Comparison of ENCODE assay signal across 15 mouse cellular contexts in genomic region chr12:29712795-29713721, GRCm38 (mm10).
DNase-seq lines count a peak whose midpoint lies in the region; ATAC-seq and TF ChIP-seq lines count a peak whose summit lies in the region.
"Had no signal": no experiment of that assay in that cellular context is flagged by ENCODE, and none has a peak within 500 bp of the region (broad histone marks: within the 10 kb centered on the region; RNA-seq: fewer than 3 reads in every experiment).

No protein-coding gene starts in this region.

- 87% methylated on average over 14 of the region's 15 CpGs for WGBS in heart, adult 2 months
- 78% methylated on average over 15 of the region's 15 CpGs for WGBS in embryonic facial prominence, embryonic 15.5 days
- 79% methylated on average over 15 of the region's 15 CpGs for WGBS in stomach, postnatal 0 days

- H3K4me1 ChIP-seq in heart, adult 2 months (ENCODE audit: control insufficient read depth, insufficient read depth, low read length): no peaks in the 10 kb centered on the region; the same call in 1 of the 2 replicates
- H3K4me1 ChIP-seq in embryonic facial prominence, embryonic 15.5 days: no peaks in the 10 kb centered on the region
- H3K4me1 ChIP-seq in stomach, postnatal 0 days (replicated peaks; ENCODE audit: control insufficient read depth, insufficient read depth): no peaks in the 10 kb centered on the region
- H3K4me1 ChIP-seq: limb, embryonic 12.5 days; liver, embryonic 15.5 days had no signal

- no peaks in the 10 kb centered on the region for H3K27me3 ChIP-seq in heart, adult 2 months (ENCODE audit: control insufficient read depth, insufficient read depth, low read length)
- H3K27me3 ChIP-seq in embryonic facial prominence, embryonic 15.5 days: no peaks in the 10 kb centered on the region
- no peaks in the 10 kb centered on the region for H3K27me3 ChIP-seq in stomach, postnatal 0 days (ENCODE audit: control insufficient read depth, insufficient read depth, low read length)
- H3K27me3 ChIP-seq: limb, embryonic 12.5 days; liver, embryonic 15.5 days had no signal

- no peaks in the 10 kb centered on the region for H3K79me2 ChIP-seq in heart, adult 2 months (replicated peaks; ENCODE audit: control insufficient read depth, insufficient read depth, low read length)

- H3K9me3 ChIP-seq in embryonic facial prominence, embryonic 15.5 days (replicated peaks): no peaks in the 10 kb centered on the region
- no peaks in the 10 kb centered on the region for H3K9me3 ChIP-seq in stomach, postnatal 0 days (ENCODE audit: control insufficient read depth, low read length)
- H3K9me3 ChIP-seq: limb, embryonic 12.5 days; liver, embryonic 15.5 days had no signal

- no peak for TF ChIP-seq EP300 in heart, adult 2 months (IDR thresholded peaks at IDR 0.05; ENCODE audit: insufficient read depth, low read depth, low read length)
- no peak for TF ChIP-seq EP300 in stomach, postnatal 0 days (optimal IDR thresholded peaks at IDR 0.05)

- DNase-seq in heart, adult 2 months: no peak
- DNase-seq in heart, postnatal 14 days: no peak
- DNase-seq in lung, postnatal 36 days: peak; percentile 31
- DNase-seq in lung, postnatal 4 days: no peak
- DNase-seq in stomach, postnatal 0 days (ENCODE audit: low spot score): no peak
- DNase-seq in thymus, postnatal 4 days: no peak
- DNase-seq: cerebellum, adult 9-11 months; gastrocnemius, postnatal 10 days; kidney, postnatal 10 days; layer of hippocampus, postnatal 36 days; right cerebral cortex, postnatal 4 days had no signal

- intact Hi-C loops in heart, adult 2 months (cut with DNase I): loop anchor here (2.0 kb wide), 1 partner anchor 36 kb away; no protein-coding TSS in a partner anchor
- intact Hi-C loops in heart, postnatal 14 days (cut with DNase I): no loop called here

- no peak overlapping the region for H3K4me2 ChIP-seq in embryonic facial prominence, embryonic 15.5 days (replicated peaks)
- H3K4me2 ChIP-seq in stomach, postnatal 0 days (replicated peaks; ENCODE audit: low read depth): 0 out of 2 replicates have a peak overlapping the region, but pooled peaks have one; percentile 8
- H3K4me2 ChIP-seq: limb, embryonic 12.5 days; liver, embryonic 15.5 days had no signal

- no peaks in the 10 kb centered on the region; the same call in 1 of the 2 replicates for H3K36me3 ChIP-seq in heart, adult 2 months (ENCODE audit: control insufficient read depth, insufficient read depth, low read length)
- H3K36me3 ChIP-seq in embryonic facial prominence, embryonic 15.5 days: no peaks in the 10 kb centered on the region
- H3K36me3 ChIP-seq in stomach, postnatal 0 days (ENCODE audit: control insufficient read depth, insufficient read depth, low read length): no peaks in the 10 kb centered on the region
- H3K36me3 ChIP-seq: limb, embryonic 12.5 days; liver, embryonic 15.5 days had no signal

- no peak overlapping the region for H3K27ac ChIP-seq in heart, adult 2 months
- H3K27ac ChIP-seq in embryonic facial prominence, embryonic 15.5 days (replicated peaks): no peak overlapping the region
- no peak overlapping the region for H3K27ac ChIP-seq in stomach, postnatal 0 days (replicated peaks)
- H3K27ac ChIP-seq: limb, embryonic 12.5 days; liver, embryonic 15.5 days had no signal

- H3K9ac ChIP-seq in heart, adult 2 months (ENCODE audit: low read depth, low read length): no peak overlapping the region
- no peak overlapping the region for H3K9ac ChIP-seq in embryonic facial prominence, embryonic 15.5 days
- no peak overlapping the region for H3K9ac ChIP-seq in stomach, postnatal 0 days (ENCODE audit: low read length)
- H3K9ac ChIP-seq: limb, embryonic 12.5 days; liver, embryonic 15.5 days had no signal

- H3K4me3 ChIP-seq in heart, adult 2 months: no peak overlapping the region
- H3K4me3 ChIP-seq in embryonic facial prominence, embryonic 15.5 days (replicated peaks): peak overlapping the region; percentile 10; the same call in 1 of the 2 replicates
- H3K4me3 ChIP-seq in stomach, postnatal 0 days (ENCODE audit: low read depth, low read length): no peak overlapping the region
- H3K4me3 ChIP-seq: limb, embryonic 12.5 days; liver, embryonic 15.5 days had no signal

- TF ChIP-seq POLR2A in heart, adult 2 months (IDR thresholded peaks at IDR 0.05; ENCODE audit: insufficient read depth, low read depth, low read length): no peak

- peak; percentile 49 for TF ChIP-seq CTCF in heart, adult 2 months (IDR thresholded peaks at IDR 0.05)
- no peak; the same call in 1 of the 2 replicates for TF ChIP-seq CTCF in stomach, postnatal 0 days (IDR thresholded peaks at IDR 0.05; ENCODE audit: low read depth)

- ATAC-seq in embryonic facial prominence, embryonic 15.5 days (ENCODE audit: insufficient number of reproducible peaks, low FRiP score, low TSS enrichment, low read depth): no peak
- no peak for ATAC-seq in stomach, postnatal 0 days (ENCODE audit: low FRiP score, low TSS enrichment)
- ATAC-seq: Patski had no signal
